Mouse (Mus musculus) kidney, adult 10 weeks (tissue): ENCODE measurements around the gene Scgb2b15. TPM values are rescaled to one million over a fixed set of nuclear protein-coding genes. Genes with fewer than 3 reads are reported as not detected.

Experiments used
- polyA plus RNA-seq: library from polyadenylated mRNA; stranded (reverse); fragments of 350-450 nt; fragmentation: Illumina TruSeq; extraction: RNeasy Lipid Tissue Mini Kit (QIAGEN cat#74804); gene quantifications from one replicate; pipeline ENCODE4 v1.2.3, GENCODE M21; 2014; ENCODE audit warnings: low read depth, low replicate concordance

Scgb2b15 gene
- polyA plus RNA-seq: not detected

GRCm38 (mm10) chr7:32829562-32829961 lies at the start of gene Scgb2b15:
TSS of gene Scgb2b15 (minus strand) at chr7:32829662.

GRCm38 (mm10) chr7:32836254-32836653 lies 6.8 kb upstream of the Scgb2b15 start, which contains the start of gene Scgb1b15:
TSS of gene Scgb1b15 (plus strand) at chr7:32836554.

Other genes with a start within 250 kb of the Scgb2b15 start
- gene Scgb1b15, start 6.9 kb upstream of the Scgb2b15 start, polyA plus RNA-seq: not detected
- not detected for gene Scgb2b17, start 226.9 kb upstream of the Scgb2b15 start, polyA plus RNA-seq
- not detected for gene Scgb1b17, start 233.8 kb upstream of the Scgb2b15 start, polyA plus RNA-seq